Mouse (Mus musculus) kidney, adult 8-10 months (tissue): Measurements from ENCODE around the gene Exoc3l4.
A peak's percentile ranks its signal among the peaks of the same experiment; 100 is the strongest.

Experiments used
- DNase-seq, 2 experiments: peaks; one replicate each; pipeline ENCODE4 v3.0.0; 2022

Gene Exoc3l4

DNA sequence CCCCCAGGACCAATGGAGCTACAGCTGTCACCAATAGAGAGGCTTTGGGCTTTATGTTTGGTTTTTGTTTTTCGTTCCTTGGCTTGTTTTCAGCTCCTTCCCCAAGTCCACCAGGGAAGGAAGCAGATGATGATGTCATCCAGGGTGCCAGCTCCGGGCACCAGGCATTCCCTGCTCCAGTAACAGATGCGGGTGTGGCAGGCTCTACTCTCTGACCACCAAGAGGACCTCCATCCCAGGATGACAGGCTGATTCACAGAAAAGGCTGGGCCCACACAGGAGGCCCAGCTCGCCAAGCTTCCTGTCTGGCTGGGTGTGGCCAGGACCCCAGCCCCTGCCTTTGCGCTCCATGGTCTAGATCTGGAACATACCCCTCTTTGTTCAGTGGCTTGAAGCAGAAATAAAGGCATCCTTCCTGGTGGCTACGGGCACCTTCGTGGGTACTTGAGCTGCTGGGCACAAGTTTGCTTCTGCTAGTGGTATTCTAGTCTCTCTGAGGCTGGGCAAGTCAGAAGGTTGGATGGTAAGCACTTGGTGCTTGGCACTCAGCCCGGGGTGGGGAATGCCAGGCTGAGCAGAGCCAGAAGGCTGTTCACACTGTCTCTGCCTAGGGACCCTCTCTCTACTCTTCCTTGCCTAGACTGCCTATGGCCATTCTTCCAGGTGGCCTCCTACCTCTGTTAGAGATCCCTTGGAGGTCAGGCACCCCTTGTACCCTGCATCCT lies 5.0 kb upstream of the Exoc3l4 start:
- DNase-seq = no peak

GRCm38 (mm10) chr12:111412581-111413284 lies 4.1 kb upstream of the Exoc3l4 start:
- DNase-seq = peak in 1 of 2 experiments; percentile 45

DNA sequence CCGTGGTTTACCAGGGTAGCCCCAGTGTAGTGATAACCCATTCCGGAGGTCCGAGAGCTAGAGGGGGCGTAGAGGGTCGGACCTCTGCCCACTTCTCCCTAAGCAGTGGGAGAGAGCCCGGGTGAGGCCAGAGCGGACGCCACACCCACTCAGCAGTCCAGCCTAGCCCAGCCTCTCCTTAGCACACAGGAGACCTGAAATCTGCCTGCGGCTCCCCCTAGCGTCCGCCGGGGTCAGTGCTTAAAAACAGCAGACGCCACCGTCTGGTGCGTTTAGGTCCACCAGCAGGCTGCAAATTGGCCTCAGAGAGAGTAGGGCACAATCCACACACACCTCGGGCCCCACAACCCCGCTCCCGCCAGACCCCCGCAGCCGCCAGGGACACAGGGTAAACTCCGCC lies 3.5 kb upstream of the Exoc3l4 start:
- DNase-seq = peak; percentile 87 to 92

- no peak for DNase-seq
Observed at GRCm38 (mm10) chr12:111419918-111420317, 3.1 kb downstream of the Exoc3l4 start.

DNA sequence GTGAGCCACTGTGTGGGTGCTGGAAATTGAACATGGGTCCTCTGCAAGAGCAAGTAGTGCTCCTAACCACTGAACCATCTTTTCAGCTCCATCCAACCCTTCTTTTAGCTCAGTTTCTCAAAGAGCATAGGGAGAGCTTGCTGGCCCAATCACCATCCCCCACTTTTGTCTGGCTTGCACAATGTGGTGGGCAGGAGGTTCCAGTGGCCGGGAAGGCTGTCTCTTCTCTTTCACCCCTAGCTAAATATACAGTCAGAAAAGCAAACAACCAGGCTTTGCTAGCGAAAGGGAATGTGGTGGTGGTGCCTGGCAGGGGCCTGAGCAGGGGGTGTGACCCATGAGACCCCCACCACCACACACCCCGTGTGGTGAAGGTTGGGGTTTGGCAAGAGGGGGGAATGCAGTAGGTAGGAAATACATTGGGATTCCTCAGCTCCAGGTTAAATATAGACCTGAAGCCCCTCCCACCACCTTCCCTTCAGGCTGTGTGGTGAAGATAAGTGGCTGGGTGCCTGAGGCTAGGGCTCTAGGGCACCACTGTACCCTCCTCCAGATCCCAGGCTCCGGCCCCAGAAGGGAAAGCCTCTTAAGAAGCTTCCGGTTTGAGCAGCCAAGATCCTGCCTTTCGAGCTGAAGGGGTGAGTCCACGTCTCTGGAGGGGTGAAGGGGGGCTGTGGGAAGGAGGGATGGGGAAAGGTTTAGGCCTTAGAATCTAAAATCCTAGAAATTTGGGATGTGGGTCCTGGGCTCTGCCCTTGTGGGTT lies 4.3 kb downstream of the Exoc3l4 start:
- no peak for DNase-seq

- no peak for DNase-seq
Observed at GRCm38 (mm10) chr12:111422852-111423251, 6.0 kb downstream of the Exoc3l4 start.

- no peak for DNase-seq
Observed at GRCm38 (mm10) chr12:111423570-111424129, 6.8 kb downstream of the Exoc3l4 start.

DNA sequence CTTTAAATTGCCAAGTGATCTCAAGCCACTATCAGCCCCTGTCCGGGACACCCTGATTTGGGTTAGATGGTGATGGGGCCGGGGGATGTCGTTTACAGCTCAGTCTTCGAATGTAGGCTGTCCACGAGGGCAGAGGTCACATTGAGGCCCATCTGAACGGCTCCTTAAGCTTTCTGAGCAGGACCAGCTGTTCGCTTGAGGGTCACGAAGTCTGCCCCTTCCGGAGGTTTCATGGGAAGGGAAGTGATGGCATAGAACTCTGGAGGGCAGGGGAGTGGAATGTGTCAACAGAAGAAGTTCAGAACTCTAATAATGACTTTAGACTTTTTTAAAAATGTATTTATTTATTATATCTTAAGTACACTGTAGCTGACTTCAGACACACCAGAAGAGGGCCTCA lies 7.7 kb downstream of the Exoc3l4 start:
- no peak for DNase-seq

DNA sequence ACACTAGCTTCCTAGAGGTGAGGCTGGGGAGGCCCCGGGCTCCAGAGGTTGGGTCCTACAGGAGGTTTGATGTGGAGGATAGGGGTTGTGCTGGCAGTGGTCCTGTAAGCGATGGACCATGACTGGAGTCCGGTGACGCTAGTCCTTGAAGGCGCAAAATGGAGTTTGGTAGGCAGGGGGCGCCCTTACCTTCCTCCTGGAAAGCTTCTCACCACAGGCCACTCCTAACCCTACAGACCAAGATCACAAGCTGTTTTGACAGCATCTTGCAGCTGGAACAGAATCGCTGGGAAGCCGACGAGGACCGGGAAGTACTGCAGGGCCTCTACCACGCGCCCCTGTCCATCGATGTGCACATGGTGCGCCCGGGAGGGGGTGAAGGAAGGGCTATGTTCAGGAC lies 8.4 kb downstream of the Exoc3l4 start:
- DNase-seq = peak; percentile 82 to 95

DNA sequence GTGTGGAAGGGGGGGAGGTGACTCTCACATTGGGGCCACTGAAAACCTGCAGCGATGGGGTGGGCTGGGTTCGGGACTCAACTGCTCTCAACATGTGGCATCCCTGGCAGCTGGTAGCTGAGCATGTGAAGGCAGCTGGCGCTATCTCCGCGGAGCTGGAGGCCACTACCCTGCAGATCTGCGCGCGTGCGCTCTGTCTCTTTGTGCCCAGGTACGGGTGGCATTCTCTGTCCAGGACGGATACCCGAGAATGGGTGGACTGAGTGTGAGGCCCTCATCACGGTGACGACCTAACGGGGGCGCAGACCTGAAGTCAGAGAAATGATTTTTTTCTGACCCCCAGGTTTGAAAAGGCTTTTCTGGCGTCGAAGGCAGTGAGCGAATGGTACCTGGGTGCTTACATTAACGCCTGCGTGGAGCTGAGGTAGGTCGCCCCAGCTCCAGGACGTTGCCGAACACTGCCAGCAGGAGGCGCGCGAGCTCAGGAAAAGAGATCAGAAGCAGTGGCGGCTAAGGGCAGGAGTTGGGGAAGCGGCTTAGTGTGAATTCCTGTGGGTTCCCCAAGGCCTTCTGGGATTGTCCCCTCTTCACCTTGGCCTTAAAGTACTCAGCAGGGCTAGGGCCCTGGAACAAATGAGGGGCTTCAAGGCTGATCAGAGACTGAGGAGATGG lies 9.1 kb downstream of the Exoc3l4 start:
- DNase-seq = peak; percentile 91 to 96

GRCm38 (mm10) chr12:111427438-111428113 lies 10.8 kb downstream of the Exoc3l4 start:
- peak in 1 of 2 experiments; percentile 57 for DNase-seq

GRCm38 (mm10) chr12:111428364-111428763 lies 11.5 kb downstream of the Exoc3l4 start:
- peak in 1 of 2 experiments; percentile 52 for DNase-seq

DNA sequence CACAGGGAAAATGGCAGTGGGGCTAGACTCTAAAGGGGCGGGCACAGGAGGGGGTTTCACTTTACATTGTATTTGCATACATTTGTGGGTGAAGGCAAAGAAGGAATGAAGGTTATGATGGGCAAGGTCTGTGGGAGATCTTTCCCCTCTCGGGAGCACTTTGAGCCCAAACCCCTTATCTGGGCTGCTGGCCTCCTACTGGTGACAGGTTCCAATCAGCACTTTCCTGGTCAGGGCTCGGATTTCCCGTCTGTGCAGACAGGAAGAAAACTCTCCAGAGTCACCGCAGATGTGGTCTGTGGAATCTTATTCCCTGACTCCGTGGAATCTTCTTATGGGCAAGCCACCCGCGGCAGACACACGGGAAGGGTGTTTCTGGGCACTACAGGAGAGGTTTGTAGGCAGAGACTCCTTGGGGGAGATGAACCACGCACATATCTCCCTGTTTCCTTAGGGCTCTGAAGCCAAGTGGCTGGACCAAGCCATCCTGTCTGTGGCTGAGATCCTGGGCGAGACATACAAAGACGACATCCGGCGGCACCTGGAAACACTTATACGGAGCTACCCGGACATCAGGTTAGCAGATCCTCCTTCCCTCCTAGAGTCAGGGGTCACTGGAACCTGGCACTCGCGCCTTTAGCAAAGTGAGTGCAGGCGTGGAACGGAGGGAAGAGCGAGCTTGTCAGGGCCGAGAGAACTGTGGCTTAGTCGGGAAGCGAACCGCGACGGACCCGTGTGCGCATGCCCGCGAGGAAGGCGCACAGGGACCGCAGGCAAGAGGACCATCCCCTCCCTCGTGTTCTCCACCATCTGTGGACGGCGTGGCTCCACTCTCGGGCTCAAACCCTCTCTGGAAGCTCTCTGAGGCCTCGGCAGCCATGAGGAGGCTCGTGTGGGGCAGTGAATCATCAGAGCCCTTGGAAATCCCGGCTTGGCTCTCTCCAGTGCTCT lies 12.4 kb downstream of the Exoc3l4 start:
- peak in 1 of 2 experiments; percentile 44 for DNase-seq

DNA sequence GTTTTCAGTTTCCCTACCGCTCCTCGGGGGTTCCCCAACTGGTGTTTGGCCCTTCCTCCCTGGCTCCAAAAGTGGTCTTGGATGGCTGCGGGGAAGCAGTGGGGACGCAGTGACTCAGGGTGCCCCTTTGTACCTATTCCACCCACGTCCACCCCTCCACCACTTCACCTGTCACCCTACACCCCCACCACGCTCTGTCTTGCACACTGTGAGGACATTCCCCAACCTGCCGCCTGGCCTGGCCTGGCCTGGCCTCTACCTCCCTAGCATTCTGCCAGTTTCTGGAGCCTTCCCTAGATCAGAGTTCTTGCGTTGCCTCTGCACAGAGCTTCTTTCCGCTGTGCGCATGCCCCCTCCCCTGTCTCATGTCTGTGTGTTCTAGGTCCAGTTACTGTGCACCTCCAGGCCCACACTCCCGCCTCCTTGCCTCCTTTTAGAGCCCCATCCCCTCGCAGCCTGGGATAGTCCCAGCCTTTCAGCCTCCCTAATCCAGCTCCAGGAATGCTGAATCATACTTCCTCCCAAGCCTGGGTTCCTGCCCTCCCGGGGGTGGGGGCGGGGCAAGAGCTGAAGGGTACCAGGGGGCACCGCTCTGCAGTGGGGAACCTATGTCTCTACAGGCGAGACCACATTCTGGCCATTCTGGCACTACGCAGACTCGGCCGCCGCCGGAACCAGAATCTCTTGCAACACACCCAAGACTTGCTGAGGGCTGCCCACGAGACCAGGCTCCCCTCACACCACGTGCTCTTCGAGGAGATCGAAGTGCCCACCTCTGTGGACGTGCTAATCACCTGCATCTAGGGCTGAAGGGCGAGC lies 13.4 kb downstream of the Exoc3l4 start:
- peak in 1 of 2 experiments; percentile 40 for DNase-seq

DNA sequence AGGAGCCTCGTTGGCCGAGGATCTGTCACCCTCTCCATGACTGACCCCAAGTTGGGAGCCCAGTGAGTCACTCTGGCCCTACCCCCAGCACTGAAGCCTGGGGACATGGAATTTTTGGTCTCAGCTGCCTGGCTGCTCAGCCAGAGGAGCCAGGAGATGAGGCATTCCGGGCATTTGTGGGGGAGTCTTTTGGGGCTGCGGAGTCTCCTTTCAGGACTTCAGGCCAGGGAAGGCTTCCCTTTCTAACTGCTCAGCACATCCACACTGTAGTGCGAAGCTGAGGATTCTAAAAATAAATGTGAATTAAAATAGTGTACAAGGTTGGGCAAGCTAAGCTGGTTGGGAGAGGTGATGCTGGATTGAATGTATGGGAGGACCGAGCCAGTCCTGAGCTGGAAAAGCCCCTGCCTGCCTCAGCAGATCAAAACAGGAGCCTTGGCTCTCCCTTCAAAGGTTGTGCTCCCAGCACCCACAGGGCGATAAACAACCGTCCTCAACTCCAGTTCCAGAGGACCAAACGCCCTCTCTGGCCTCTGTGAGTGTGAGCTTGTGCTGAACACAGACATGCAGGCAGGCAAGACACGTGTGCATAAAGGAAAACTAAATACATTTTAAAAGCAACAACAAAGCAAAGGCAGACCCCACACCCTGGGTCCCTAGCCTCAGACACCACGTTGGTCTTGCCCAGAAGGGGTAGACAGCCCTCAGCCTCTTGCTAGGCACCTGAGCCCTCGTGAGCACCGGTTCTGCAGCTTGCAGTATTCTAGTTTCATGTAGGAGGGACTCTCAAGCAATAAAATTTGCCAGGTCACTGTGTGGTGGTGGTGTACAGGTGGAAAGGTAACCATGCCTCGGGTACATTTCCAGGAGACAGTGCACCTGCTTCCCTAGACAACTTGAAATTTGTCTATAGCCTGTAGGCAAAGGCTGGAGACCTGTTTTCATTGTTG lies 14.3 kb downstream of the Exoc3l4 start:
- DNase-seq = peak in 1 of 2 experiments; percentile 33

- DNase-seq = peak; percentile 43 to 72
Observed at GRCm38 (mm10) chr12:111432097-111432496, 15.3 kb downstream of the Exoc3l4 start.

GRCm38 (mm10) chr12:111432751-111433331 lies 16.0 kb downstream of the Exoc3l4 start:
- DNase-seq = peak in 1 of 2 experiments; percentile 11

GRCm38 (mm10) chr12:111434164-111434744 lies 17.4 kb downstream of the Exoc3l4 start:
- DNase-seq = no peak
